Mouse (Mus musculus) ES-E14 (cell line): ENCODE data around the gene Tdrd5.

ENCODE experiments used
- CHD2 ChIP-seq: IDR thresholded peaks from 2 replicates; pipeline ENCODE4 v1.6.1; 2014; ENCODE audit warnings: mild to moderate bottlenecking, low read depth, low read length, inconsistent platforms
- MAFK ChIP-seq: IDR thresholded peaks from 2 replicates; pipeline ENCODE4 v1.6.1; 2014; ENCODE audit warnings: mild to moderate bottlenecking, low read depth, low read length, inconsistent platforms; ENCODE audit not compliant: insufficient read depth
- ZC3H11A ChIP-seq: IDR thresholded peaks from 2 replicates; pipeline ENCODE4 v1.6.1; 2012; ENCODE audit warnings: low read depth, mild to moderate bottlenecking, inconsistent platforms, low read length, borderline replicate concordance

DNA sequence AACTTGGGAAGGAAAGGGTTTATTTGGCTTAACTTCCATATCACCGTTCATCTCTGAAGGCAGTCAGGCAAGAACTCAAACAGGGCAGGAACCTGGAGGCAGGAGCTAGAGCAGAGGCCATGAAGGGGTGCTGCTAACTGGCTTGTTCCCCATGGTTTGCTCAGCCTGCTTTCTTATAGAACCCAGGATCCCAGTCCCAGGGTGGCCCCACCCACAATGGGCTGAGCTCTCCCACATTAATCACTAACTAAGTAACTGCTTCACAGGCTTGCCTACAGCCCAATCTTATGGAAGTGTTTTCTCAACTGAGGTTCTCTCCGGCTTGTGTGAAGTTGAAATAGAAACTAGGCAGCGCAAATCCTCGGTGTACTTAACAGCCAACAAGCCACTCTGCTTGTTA lies 74.7 kb downstream of the Tdrd5 start:
- TF ChIP-seq ZC3H11A (no peak), MAFK (no peak), CHD2 (no peak)
